Mouse (Mus musculus): ENCODE data around the gene E130116L18Rik. TPM values are rescaled to one million over a fixed set of nuclear protein-coding genes. Genes with fewer than 3 reads are reported as not detected.

The E130116L18Rik gene
- polyA plus RNA-seq (2014; fragmentation: Nextera tagmentation; extraction: Ambion mirVana), result not detected in 2 replicates

DNA sequence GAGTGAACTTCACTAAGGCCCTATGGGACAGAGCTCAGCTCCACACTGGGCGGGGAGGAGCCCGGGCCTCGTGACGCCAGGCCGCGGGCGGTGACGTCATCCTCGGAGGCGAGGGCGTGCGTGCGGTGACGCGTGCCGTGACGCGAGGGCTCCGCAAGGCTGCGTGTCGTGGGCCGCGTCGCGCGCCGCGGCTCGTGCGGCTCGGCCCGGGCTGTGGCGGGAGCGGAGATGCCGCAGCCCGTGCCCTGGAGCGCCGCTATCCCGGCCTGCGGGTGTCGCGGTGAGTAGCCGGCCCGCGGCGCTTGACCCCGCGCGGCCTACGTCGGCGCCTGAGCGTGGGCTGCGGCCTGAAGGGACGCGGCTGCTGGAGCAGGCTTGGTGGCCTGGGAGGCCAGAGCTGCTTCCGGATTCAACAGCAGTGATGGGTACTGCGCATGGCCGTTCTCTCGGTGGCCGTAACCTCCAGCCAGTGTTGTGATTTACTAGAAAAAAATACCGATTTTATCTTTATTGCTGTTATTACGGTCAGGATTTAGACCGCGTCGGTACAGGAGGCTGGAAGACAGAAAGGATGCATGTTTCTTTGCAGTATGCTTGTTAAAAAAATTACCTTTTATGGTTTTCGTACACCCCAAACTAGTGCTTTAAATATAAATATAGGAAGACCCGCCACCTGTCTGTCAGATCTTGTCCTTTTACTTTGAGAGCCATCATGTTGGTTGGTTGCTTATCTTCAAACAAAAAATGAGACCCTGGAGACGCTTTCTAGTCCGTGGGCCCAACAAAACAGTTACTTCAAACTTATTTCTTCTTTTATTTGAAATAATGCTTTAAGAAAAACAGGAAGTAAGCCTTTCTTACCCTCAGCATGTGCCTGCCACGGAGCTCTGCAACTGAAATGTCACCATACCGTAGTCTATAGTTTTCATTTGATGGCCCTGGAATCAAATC lies at the start of gene E130116L18Rik:
Gene E130116L18Rik (minus strand): TSS at position 402 of the 951 bp plus-strand sequence.
- Histone ChIP-seq H3K36me3 (ENCODE audit: control insufficient read depth, insufficient read depth, low read length) (no peaks in the 10 kb centered on the region), H3K9ac (ENCODE audit: low read length) (peak within 1 kb of the TSS; percentile 81), H3K4me1 (ENCODE audit: control insufficient read depth, insufficient read depth, low read length) (peaks cover 5% of the 10 kb centered on the region), H3K4me2 (ENCODE audit: low read length) (peak within 1 kb of the TSS; percentile 63), H3K9me3 (replicated peaks; ENCODE audit: control insufficient read depth, low read length) (no peaks in the 10 kb centered on the region), H3K27me3 (replicated peaks; ENCODE audit: control insufficient read depth, insufficient read depth, low read length) (no peaks in the 10 kb centered on the region), H3K27ac (ENCODE audit: low read depth, low read length) (peak within 1 kb of the TSS; percentile 77), H3K4me3 (ENCODE audit: low read depth, low read length) (peak within 1 kb of the TSS; percentile 70)
- DNase-seq (ENCODE audit: low spot score) (peak; percentile 87), ATAC-seq (peak; percentile 96)
- 4% methylated on average over 72 of the region's 72 CpGs for WGBS

DNA sequence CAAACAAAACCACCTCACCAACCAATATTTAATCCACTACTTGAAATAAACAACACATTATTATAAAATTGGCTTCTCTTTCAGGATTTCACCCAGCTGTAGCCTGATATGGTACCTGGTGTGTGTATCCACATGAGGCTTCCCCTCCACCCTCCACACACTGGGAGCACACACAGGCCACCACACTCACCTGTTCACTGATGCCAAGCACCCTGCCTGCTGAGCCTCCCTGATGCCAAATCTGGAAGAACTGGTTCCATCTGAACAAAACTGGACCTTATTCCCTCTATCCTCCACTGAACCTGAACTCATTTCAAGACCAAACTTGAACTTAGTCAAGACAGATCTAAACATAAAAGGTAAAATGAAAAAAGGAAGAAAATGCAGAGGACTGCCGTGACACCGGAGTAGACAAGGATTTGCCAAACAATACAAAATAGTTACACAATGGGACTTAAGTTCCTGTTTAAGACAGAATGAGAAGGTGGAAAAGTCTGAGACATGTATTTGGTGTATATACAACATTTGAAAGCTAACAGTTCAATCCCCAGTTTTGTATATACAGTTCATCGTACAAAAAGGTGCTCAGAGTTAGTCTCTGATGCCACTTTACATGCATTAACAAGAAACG lies 45.4 kb upstream of the E130116L18Rik start:
- no peak overlapping the region for H3K4me3 ChIP-seq (ENCODE audit: low read depth, low read length)
- H3K27me3 ChIP-seq (replicated peaks; ENCODE audit: control insufficient read depth, insufficient read depth, low read length), result no peaks in the 10 kb centered on the region
- H3K9me3 ChIP-seq (replicated peaks; ENCODE audit: control insufficient read depth, low read length), result no peaks in the 10 kb centered on the region
- DNase-seq (ENCODE audit: low spot score) (no peak), ATAC-seq (no peak)
- H3K36me3 ChIP-seq (ENCODE audit: control insufficient read depth, insufficient read depth, low read length), result peaks cover 74% of the 10 kb centered on the region
- WGBS, result 98% methylated on average over 4 of the region's 4 CpGs
- no peak overlapping the region for H3K27ac ChIP-seq (ENCODE audit: low read depth, low read length)
- no peak overlapping the region for H3K4me2 ChIP-seq (ENCODE audit: low read length)
- H3K4me1 ChIP-seq (ENCODE audit: control insufficient read depth, insufficient read depth, low read length), result no peaks in the 10 kb centered on the region
- H3K9ac ChIP-seq (ENCODE audit: low read length), result no peak overlapping the region

DNA sequence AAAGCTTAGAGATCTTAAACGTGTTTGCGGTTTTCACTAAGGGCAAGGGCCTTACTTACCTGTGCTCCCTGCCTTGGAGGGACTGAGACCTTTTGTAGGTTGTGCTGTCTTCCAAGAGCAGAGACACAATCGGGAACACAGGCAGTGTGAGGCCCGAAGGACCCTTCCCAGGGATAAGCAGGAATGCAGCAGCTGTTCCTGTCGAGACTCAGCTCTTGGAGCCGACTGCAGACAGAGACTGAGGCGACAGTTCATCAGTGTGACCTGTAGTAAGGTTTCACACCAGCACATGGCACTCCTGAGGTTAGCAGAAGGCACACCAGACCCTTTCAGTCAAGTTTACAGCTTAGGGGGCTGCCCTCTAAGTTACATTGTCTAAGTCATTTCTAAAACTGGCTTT lies 39.3 kb upstream of the E130116L18Rik start:
- Histone ChIP-seq H3K4me3 (ENCODE audit: low read depth, low read length) (no peak overlapping the region), H3K27me3 (replicated peaks; ENCODE audit: control insufficient read depth, insufficient read depth, low read length) (no peaks in the 10 kb centered on the region), H3K9ac (ENCODE audit: low read length) (no peak overlapping the region), H3K9me3 (replicated peaks; ENCODE audit: control insufficient read depth, low read length) (no peaks in the 10 kb centered on the region), H3K36me3 (ENCODE audit: control insufficient read depth, insufficient read depth, low read length) (peaks cover 85% of the 10 kb centered on the region), H3K4me2 (ENCODE audit: low read length) (no peak overlapping the region), H3K4me1 (ENCODE audit: control insufficient read depth, insufficient read depth, low read length) (no peaks in the 10 kb centered on the region), H3K27ac (ENCODE audit: low read depth, low read length) (no peak overlapping the region)
- no peak for ATAC-seq
- 90% methylated on average over 7 of the region's 7 CpGs for WGBS
- no peak for DNase-seq (ENCODE audit: low spot score)

DNA sequence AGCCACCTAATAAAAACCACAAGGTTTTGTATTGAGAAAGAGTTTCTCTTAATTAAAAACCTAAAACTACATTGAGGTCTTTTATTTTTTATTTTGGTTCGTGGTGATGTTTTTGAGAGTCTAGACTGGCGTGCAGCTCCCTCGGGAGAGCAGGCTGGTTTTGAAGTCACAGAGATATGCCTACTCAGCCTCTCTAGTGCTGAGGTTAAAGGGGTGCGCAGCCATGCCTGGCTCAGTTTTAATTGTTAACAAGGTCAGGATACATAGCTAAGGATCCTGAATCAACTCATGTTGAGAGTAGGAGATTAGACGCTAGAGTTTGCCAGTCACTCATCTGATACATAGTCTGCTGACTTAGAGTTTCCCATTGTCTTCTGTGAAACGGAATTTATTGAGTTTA lies 38.5 kb upstream of the E130116L18Rik start:
- ATAC-seq, result no peak
- H3K9me3 ChIP-seq (replicated peaks; ENCODE audit: control insufficient read depth, low read length), result no peaks in the 10 kb centered on the region

DNA sequence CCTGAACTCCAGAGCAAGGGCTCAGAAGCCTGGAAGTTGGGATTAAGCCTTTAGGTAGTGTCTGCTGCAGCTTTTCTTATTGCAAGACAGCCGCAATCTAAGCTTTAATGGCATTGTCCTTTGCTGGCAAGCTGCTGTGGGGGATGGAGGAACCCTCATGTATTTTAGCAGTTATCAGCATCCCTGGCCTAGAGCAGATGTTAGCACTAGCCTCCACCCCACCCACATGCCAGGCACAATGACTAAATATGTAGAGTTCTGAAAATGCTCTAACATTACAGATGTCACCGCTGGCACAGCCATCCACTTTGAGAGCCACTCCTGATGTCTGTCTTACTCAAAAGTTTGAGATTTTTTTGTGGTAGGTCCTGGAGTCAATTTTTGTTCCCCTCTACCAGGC lies 33.7 kb upstream of the E130116L18Rik start:
- Histone ChIP-seq H3K9me3 (replicated peaks; ENCODE audit: control insufficient read depth, low read length) (no peaks in the 10 kb centered on the region), H3K27me3 (replicated peaks; ENCODE audit: control insufficient read depth, insufficient read depth, low read length) (no peaks in the 10 kb centered on the region), H3K9ac (ENCODE audit: low read length) (no peak overlapping the region), H3K4me2 (ENCODE audit: low read length) (no peak overlapping the region), H3K36me3 (ENCODE audit: control insufficient read depth, insufficient read depth, low read length) (peaks cover 89% of the 10 kb centered on the region), H3K4me3 (ENCODE audit: low read depth, low read length) (no peak overlapping the region), H3K27ac (ENCODE audit: low read depth, low read length) (no peak overlapping the region), H3K4me1 (ENCODE audit: control insufficient read depth, insufficient read depth, low read length) (no peaks in the 10 kb centered on the region)
- DNase-seq (ENCODE audit: low spot score) (no peak), ATAC-seq (no peak)
- 80% methylated on average over 2 of the region's 2 CpGs for whole genome bisulfite sequencing

More for the DNA sequence above, 38.5 kb upstream of the E130116L18Rik start:
- no peak overlapping the region for H3K9ac ChIP-seq (ENCODE audit: low read length)
- peaks cover 86% of the 10 kb centered on the region for H3K36me3 ChIP-seq (ENCODE audit: control insufficient read depth, insufficient read depth, low read length)
- H3K27me3 ChIP-seq (replicated peaks; ENCODE audit: control insufficient read depth, insufficient read depth, low read length), result no peaks in the 10 kb centered on the region
- no peak overlapping the region for H3K4me2 ChIP-seq (ENCODE audit: low read length)
- H3K4me1 ChIP-seq (ENCODE audit: control insufficient read depth, insufficient read depth, low read length), result no peaks in the 10 kb centered on the region
- H3K27ac ChIP-seq (ENCODE audit: low read depth, low read length), result no peak overlapping the region
- WGBS, result 93% methylated on average over 6 of the region's 6 CpGs
- no peak for DNase-seq (ENCODE audit: low spot score)
- no peak overlapping the region for H3K4me3 ChIP-seq (ENCODE audit: low read depth, low read length)

DNA sequence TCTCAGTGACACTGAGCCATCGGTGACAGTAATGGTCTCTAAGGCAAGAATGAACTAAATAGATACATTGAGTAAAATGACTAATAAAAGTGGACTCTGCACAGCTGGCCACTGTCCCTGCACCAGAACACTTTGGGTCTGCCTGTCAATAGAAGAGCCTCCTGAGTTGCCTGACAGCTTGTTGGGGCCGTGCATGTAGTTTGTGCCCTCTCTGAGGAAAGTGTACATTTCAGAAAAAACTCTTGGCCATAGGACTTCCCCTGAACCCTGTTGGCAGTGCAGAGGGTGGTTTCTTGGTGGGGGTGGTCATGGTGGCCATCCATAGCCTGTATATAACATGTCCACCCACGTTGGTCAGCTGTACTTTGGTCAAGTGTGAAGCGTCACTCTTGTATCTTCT lies 31.5 kb upstream of the E130116L18Rik start:
- Histone ChIP-seq H3K9me3 (replicated peaks; ENCODE audit: control insufficient read depth, low read length) (no peaks in the 10 kb centered on the region), H3K4me2 (ENCODE audit: low read length) (no peak overlapping the region), H3K27ac (ENCODE audit: low read depth, low read length) (no peak overlapping the region), H3K4me3 (ENCODE audit: low read depth, low read length) (no peak overlapping the region), H3K9ac (ENCODE audit: low read length) (no peak overlapping the region), H3K27me3 (replicated peaks; ENCODE audit: control insufficient read depth, insufficient read depth, low read length) (no peaks in the 10 kb centered on the region), H3K4me1 (ENCODE audit: control insufficient read depth, insufficient read depth, low read length) (no peaks in the 10 kb centered on the region), H3K36me3 (ENCODE audit: control insufficient read depth, insufficient read depth, low read length) (peaks cover 92% of the 10 kb centered on the region)
- no peak for ATAC-seq
- no peak for DNase-seq (ENCODE audit: low spot score)
- WGBS, result 95% methylated on average over 4 of the region's 4 CpGs

DNA sequence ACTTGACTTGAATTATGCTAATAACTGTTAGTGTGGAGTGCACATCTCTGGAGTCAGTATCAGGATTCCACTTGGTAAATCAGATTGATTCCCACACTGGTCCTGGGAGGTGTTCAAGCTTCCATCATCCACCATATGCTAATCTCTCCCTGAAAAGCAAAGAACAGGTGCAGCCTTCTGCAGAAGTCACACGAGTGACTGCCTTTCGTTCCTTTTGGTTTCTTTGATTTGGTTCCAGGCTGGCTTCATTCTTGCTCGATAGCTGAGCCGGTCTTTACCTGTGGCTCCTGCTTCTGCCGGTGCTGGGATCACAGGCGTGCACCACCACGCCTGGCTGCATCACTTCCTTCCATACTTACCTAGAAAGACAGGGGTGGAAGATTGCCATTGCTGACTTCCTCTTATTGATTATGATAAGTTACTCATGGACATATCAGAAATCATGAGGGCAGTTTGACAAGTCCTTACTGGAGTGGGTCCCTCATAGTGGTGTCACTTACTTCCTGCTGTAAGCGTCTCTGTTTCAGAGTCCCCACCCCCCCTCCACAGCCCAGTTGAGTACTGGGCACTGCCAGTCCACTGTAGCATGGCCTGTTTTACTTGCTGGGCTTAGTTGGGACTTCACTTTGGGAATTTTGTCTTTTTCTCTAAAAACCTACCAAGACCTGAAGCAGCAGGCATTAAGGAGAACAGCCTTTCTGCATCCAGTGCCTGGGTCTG lies 30.0 kb upstream of the E130116L18Rik start:
- Histone ChIP-seq H3K4me2 (ENCODE audit: low read length) (no peak overlapping the region), H3K27me3 (replicated peaks; ENCODE audit: control insufficient read depth, insufficient read depth, low read length) (no peaks in the 10 kb centered on the region), H3K9me3 (replicated peaks; ENCODE audit: control insufficient read depth, low read length) (no peaks in the 10 kb centered on the region), H3K36me3 (ENCODE audit: control insufficient read depth, insufficient read depth, low read length) (peaks cover 85% of the 10 kb centered on the region), H3K9ac (ENCODE audit: low read length) (no peak overlapping the region), H3K4me1 (ENCODE audit: control insufficient read depth, insufficient read depth, low read length) (no peaks in the 10 kb centered on the region), H3K27ac (ENCODE audit: low read depth, low read length) (no peak overlapping the region), H3K4me3 (ENCODE audit: low read depth, low read length) (no peak overlapping the region)
- no peak for DNase-seq (ENCODE audit: low spot score)
- no peak for ATAC-seq
- 94% methylated on average over 8 of the region's 8 CpGs for WGBS

DNA sequence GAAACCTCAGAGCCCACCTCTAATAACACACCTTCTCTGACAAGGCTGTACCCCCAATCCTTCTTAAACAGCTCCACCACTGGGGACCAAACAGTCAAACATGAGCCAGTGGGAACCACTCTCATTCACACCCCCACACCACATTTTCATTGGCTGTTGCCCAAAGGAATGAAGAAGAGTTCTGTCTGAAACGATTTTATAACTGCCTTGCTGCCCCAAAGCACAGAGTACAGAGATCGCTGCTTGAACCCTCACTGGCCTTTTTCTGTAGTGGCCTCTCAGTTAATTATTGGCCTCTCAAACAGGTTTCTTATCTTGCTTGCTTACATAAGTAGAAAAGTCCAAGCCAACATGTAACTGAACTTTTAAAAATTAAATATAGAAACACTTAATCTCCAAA lies 29.5 kb upstream of the E130116L18Rik start:
- Histone ChIP-seq H3K4me1 (ENCODE audit: control insufficient read depth, insufficient read depth, low read length) (no peaks in the 10 kb centered on the region), H3K36me3 (ENCODE audit: control insufficient read depth, insufficient read depth, low read length) (peaks cover 81% of the 10 kb centered on the region), H3K4me3 (ENCODE audit: low read depth, low read length) (no peak overlapping the region), H3K9me3 (replicated peaks; ENCODE audit: control insufficient read depth, low read length) (no peaks in the 10 kb centered on the region), H3K4me2 (ENCODE audit: low read length) (no peak overlapping the region), H3K9ac (ENCODE audit: low read length) (no peak overlapping the region), H3K27ac (ENCODE audit: low read depth, low read length) (no peak overlapping the region), H3K27me3 (replicated peaks; ENCODE audit: control insufficient read depth, insufficient read depth, low read length) (no peaks in the 10 kb centered on the region)
- DNase-seq (ENCODE audit: low spot score), result no peak
- WGBS, result 83% methylated on average over 2 of the region's 2 CpGs
- ATAC-seq, result no peak
